13 mouse cellular contexts compared by ENCODE assay signal in the genomic region with DNA sequence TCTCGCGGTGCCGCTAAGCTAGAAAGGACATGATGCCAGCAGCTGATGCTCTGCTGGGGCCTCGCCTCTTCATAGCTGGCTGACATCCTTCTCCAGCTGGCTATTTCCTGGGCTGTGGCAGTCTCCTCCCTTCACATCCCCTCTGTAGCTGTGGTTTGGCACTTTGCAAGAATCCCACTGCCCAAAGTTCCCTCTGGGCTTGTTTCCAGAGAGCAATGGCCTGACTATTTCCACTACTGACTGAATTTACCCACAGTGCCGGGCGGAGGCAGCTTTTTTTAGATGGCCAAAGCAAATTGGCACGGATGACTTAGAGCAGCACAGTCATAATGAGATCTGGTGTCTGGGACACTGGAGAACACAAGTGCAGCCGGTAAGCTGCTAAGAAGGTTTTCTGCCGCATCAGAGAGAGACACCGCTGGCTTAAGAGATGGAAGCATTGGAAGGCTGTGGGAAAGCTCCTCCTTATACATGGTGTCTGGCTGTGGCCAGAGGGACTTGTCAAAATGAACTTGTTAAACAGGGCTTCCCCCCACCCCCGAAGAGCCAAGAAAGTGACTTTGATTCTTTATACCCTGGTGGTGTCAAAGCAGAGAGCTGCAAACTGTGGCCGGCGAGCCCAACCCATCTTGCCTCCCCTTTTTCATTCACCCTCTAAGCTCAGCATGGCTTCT.
DNase-seq lines count a peak whose midpoint lies in the region; ATAC-seq and TF ChIP-seq lines count a peak whose summit lies in the region.
"Had no signal": no experiment of that assay in that cellular context is flagged by ENCODE, and none has a peak within 500 bp of the region (broad histone marks: within the 10 kb centered on the region; RNA-seq: fewer than 3 reads in every experiment).

No protein-coding gene starts in this region.

- no peak overlapping the region for H3K9ac ChIP-seq in forebrain, postnatal 0 days
- no peak overlapping the region for H3K9ac ChIP-seq in forebrain, embryonic 11.5 days (ENCODE audit: low read length)
- no peak overlapping the region for H3K9ac ChIP-seq in lung, postnatal 0 days (replicated peaks; ENCODE audit: low read depth)
- no peak overlapping the region for H3K9ac ChIP-seq in limb, embryonic 13.5 days
- H3K9ac ChIP-seq in kidney, embryonic 16.5 days (replicated peaks; ENCODE audit: low read length), result no peak overlapping the region

- TF ChIP-seq EP300 in lung, postnatal 0 days (IDR thresholded peaks at IDR 0.05), result no peak

- TF ChIP-seq POLR2A in brain, embryonic 14.5 days (IDR thresholded peaks at IDR 0.05; ENCODE audit: borderline replicate concordance, extremely low read depth, insufficient read depth, insufficient read length, poor library complexity, severe bottlenecking), result no peak

- peak; percentile 71 for ATAC-seq in forebrain, postnatal 0 days
- ATAC-seq in forebrain, embryonic 11.5 days (replicated peaks; ENCODE audit: low FRiP score), result no peak
- ATAC-seq in lung, postnatal 0 days, result 0 out of 2 replicates have a peak, but pooled peaks have one; percentile 5
- peak; percentile 81 for ATAC-seq in limb, embryonic 13.5 days (ENCODE audit: low FRiP score, low read depth)
- no peak for ATAC-seq in kidney, embryonic 16.5 days (ENCODE audit: low FRiP score, low TSS enrichment)
- ATAC-seq: intestine, postnatal 0 days had no signal

- no peaks in the 10 kb centered on the region for H3K9me3 ChIP-seq in forebrain, postnatal 0 days (ENCODE audit: low read length)
- H3K9me3 ChIP-seq in forebrain, embryonic 11.5 days (ENCODE audit: control insufficient read depth, low read length), result no peaks in the 10 kb centered on the region
- no peaks in the 10 kb centered on the region for H3K9me3 ChIP-seq in lung, postnatal 0 days (ENCODE audit: low read length)
- no peaks in the 10 kb centered on the region for H3K9me3 ChIP-seq in limb, embryonic 13.5 days
- H3K9me3 ChIP-seq in kidney, embryonic 16.5 days (ENCODE audit: low read length), result no peaks in the 10 kb centered on the region

- TF ChIP-seq CTCF in forebrain, postnatal 0 days (IDR thresholded peaks at IDR 0.05; ENCODE audit: low read depth), result no peak
- TF ChIP-seq CTCF in lung, postnatal 0 days (IDR thresholded peaks at IDR 0.05), result no peak
- no peak for TF ChIP-seq CTCF in brain, embryonic 14.5 days (IDR thresholded peaks at IDR 0.05; ENCODE audit: borderline replicate concordance, extremely low read depth, insufficient read depth, insufficient read length)

- peak; percentile 41 for DNase-seq in forebrain, postnatal 0 days
- no peak for DNase-seq in forebrain, embryonic 11.5 days (ENCODE audit: low spot score)
- no peak for DNase-seq in lung, postnatal 0 days (ENCODE audit: low spot score)
- DNase-seq in lung, postnatal 36 days, result no peak
- peak; percentile 57 for DNase-seq in brain, embryonic 14.5 days (ENCODE audit: low read depth)
- DNase-seq in heart, postnatal 25 days (ENCODE audit: low spot score), result no peak
- DNase-seq: adrenal gland, postnatal 36 days; cerebellum, postnatal 36 days had no signal

- WGBS in forebrain, postnatal 0 days, result 69% methylated on average over 13 of the region's 13 CpGs
- 90% methylated on average over 13 of the region's 13 CpGs for WGBS in forebrain, embryonic 11.5 days
- WGBS in lung, postnatal 0 days, result 74% methylated on average over 13 of the region's 13 CpGs
- 62% methylated on average over 13 of the region's 13 CpGs for WGBS in limb, embryonic 13.5 days
- 87% methylated on average over 13 of the region's 13 CpGs for WGBS in kidney, embryonic 16.5 days

- no peaks in the 10 kb centered on the region for H3K4me1 ChIP-seq in forebrain, postnatal 0 days (ENCODE audit: insufficient read depth)
- H3K4me1 ChIP-seq in forebrain, embryonic 11.5 days (replicated peaks; ENCODE audit: control insufficient read depth, insufficient read depth, low read length), result no peaks in the 10 kb centered on the region
- H3K4me1 ChIP-seq in lung, postnatal 0 days (ENCODE audit: insufficient read depth, low read depth, low read length), result no peaks in the 10 kb centered on the region
- H3K4me1 ChIP-seq in limb, embryonic 13.5 days, result peaks cover 16% of the 10 kb centered on the region
- no peaks in the 10 kb centered on the region for H3K4me1 ChIP-seq in kidney, embryonic 16.5 days (ENCODE audit: insufficient read depth, low read length)

- intact Hi-C loops in heart, postnatal 25 days (cut with DNase I), result no loop called here

- H3K27ac ChIP-seq in forebrain, postnatal 0 days (ENCODE audit: low read depth, low read length), result no peak overlapping the region
- no peak overlapping the region for H3K27ac ChIP-seq in forebrain, embryonic 11.5 days (ENCODE audit: low read depth, low read length)
- H3K27ac ChIP-seq in lung, postnatal 0 days (ENCODE audit: low read length), result no peak overlapping the region
- H3K27ac ChIP-seq in limb, embryonic 13.5 days, result peak overlapping the region; percentile 28
- no peak overlapping the region for H3K27ac ChIP-seq in kidney, embryonic 16.5 days (ENCODE audit: low read length)

- H3K27me3 ChIP-seq in forebrain, postnatal 0 days (ENCODE audit: insufficient read depth, low read length), result no peaks in the 10 kb centered on the region
- H3K27me3 ChIP-seq in forebrain, embryonic 11.5 days (ENCODE audit: control insufficient read depth, insufficient read depth, low read length), result no peaks in the 10 kb centered on the region
- H3K27me3 ChIP-seq in lung, postnatal 0 days (replicated peaks; ENCODE audit: insufficient read depth, low read length), result no peaks in the 10 kb centered on the region
- H3K27me3 ChIP-seq in limb, embryonic 13.5 days, result 0 out of 2 replicates have a peak, but pooled peaks cover under 1% of the 10 kb centered on the region
- H3K27me3 ChIP-seq in kidney, embryonic 16.5 days (ENCODE audit: insufficient read depth, low read length), result no peaks in the 10 kb centered on the region

- H3K4me2 ChIP-seq in forebrain, postnatal 0 days (ENCODE audit: low read depth), result no peak overlapping the region
- H3K4me2 ChIP-seq in forebrain, embryonic 11.5 days (ENCODE audit: low read depth, low read length, severe bottlenecking), result no peak overlapping the region
- no peak overlapping the region for H3K4me2 ChIP-seq in lung, postnatal 0 days (replicated peaks; ENCODE audit: low read depth, low read length)
- H3K4me2 ChIP-seq in limb, embryonic 13.5 days (replicated peaks), result peak overlapping the region; percentile 35
- H3K4me2 ChIP-seq in kidney, embryonic 16.5 days (replicated peaks; ENCODE audit: low read depth, low read length), result no peak overlapping the region
- H3K4me2 ChIP-seq: heart, embryonic 11.5 days; liver, embryonic 11.5 days had no signal

- no peak overlapping the region for H3K4me3 ChIP-seq in forebrain, postnatal 0 days (ENCODE audit: low read depth, low read length)
- H3K4me3 ChIP-seq in forebrain, embryonic 11.5 days (ENCODE audit: low read depth, low read length), result no peak overlapping the region
- no peak overlapping the region for H3K4me3 ChIP-seq in lung, postnatal 0 days (ENCODE audit: low read depth, low read length)
- H3K4me3 ChIP-seq in limb, embryonic 13.5 days, result no peak overlapping the region
- no peak overlapping the region for H3K4me3 ChIP-seq in kidney, embryonic 16.5 days (ENCODE audit: low read length)

- H3K36me3 ChIP-seq in forebrain, postnatal 0 days (ENCODE audit: insufficient read depth), result no peaks in the 10 kb centered on the region
- no peaks in the 10 kb centered on the region for H3K36me3 ChIP-seq in forebrain, embryonic 11.5 days (ENCODE audit: control insufficient read depth, insufficient read depth, low read length)
- H3K36me3 ChIP-seq in lung, postnatal 0 days (ENCODE audit: insufficient read depth, low read length), result no peaks in the 10 kb centered on the region
- no peaks in the 10 kb centered on the region for H3K36me3 ChIP-seq in limb, embryonic 13.5 days
- no peaks in the 10 kb centered on the region for H3K36me3 ChIP-seq in kidney, embryonic 16.5 days (ENCODE audit: insufficient read depth, low read length)

Comparison
In these comparisons a context has a peak if more than half of its experiments do, and no peak if none do; other contexts are left out.
1. ATAC-seq: peak in forebrain, postnatal 0 days (single experiment), lung, postnatal 0 days (single experiment) and limb, embryonic 13.5 days (single experiment); none in forebrain, embryonic 11.5 days (single experiment) and kidney, embryonic 16.5 days (single experiment).
2. DNase-seq: peak in forebrain, postnatal 0 days (single experiment) and brain, embryonic 14.5 days (single experiment); none in forebrain, embryonic 11.5 days (single experiment), lung, postnatal 0 days (single experiment), lung, postnatal 36 days (single experiment) and heart, postnatal 25 days (single experiment).